Mouse (Mus musculus) heart, adult 2 months (tissue): ENCODE measurements around the gene Rbm14. TPM values are rescaled to one million over a fixed set of nuclear protein-coding genes. Genes with fewer than 3 reads are reported as not detected.

ENCODE experiments used
- DNase-seq, 2 experiments: peaks; one replicate each; pipeline ENCODE4 v3.0.0; 2021
- H3K27ac ChIP-seq: fragments of 200-600 bp; 2 replicates; pipeline ENCODE4 v1.8.1; 2022
- H3K27me3 ChIP-seq: fragments of 200-500 bp; 2 replicates; pipeline ENCODE4 v1.6.1; 2012; ENCODE audit warnings: mild to moderate bottlenecking, low read length, inconsistent platforms, mixed read lengths; ENCODE audit not compliant: control insufficient read depth, insufficient read depth
- H3K36me3 ChIP-seq: fragments of 200-500 bp; 2 replicates; pipeline ENCODE4 v1.6.1; 2012; ENCODE audit warnings: low read length, inconsistent platforms; ENCODE audit not compliant: control insufficient read depth, insufficient read depth
- H3K4me1 ChIP-seq: fragments of 200-500 bp; 2 replicates; pipeline ENCODE4 v1.6.1; 2011; ENCODE audit warnings: low read length; ENCODE audit not compliant: control insufficient read depth, insufficient read depth
- H3K4me3 ChIP-seq: fragments of 200-600 bp; 2 replicates; pipeline ENCODE4 v1.8.1; 2022
- H3K79me2 ChIP-seq: fragments of 200-500 bp; replicated peaks from 2 replicates; pipeline ENCODE4 v1.6.1; 2012; ENCODE audit warnings: mild to moderate bottlenecking, inconsistent platforms, low read length, moderate library complexity, mixed read lengths; ENCODE audit not compliant: control insufficient read depth, insufficient read depth
- H3K9ac ChIP-seq: fragments of 200-500 bp; 2 replicates; pipeline ENCODE4 v1.6.1; 2012; ENCODE audit warnings: low read depth, mild to moderate bottlenecking, control low read depth, inconsistent platforms, low read length, mixed read lengths
- CTCF ChIP-seq: fragments of 200-600 bp; IDR thresholded peaks from 2 replicates; pipeline ENCODE4 v1.8.1; 2022; ENCODE audit warnings: antibody characterized with exemption, mild to moderate bottlenecking, moderate library complexity
- EP300 ChIP-seq: fragments of 200-500 bp; IDR thresholded peaks from 2 replicates; pipeline ENCODE4 v1.6.1; 2011; ENCODE audit warnings: low read depth, low read length, control low read depth; ENCODE audit not compliant: insufficient read depth
- POLR2A ChIP-seq: fragments of 200-500 bp; IDR thresholded peaks from 2 replicates; pipeline ENCODE4 v1.6.1; 2011; ENCODE audit warnings: mild to moderate bottlenecking, low read depth, low read length, control low read depth; ENCODE audit not compliant: insufficient read depth
- WGBS: fragments of 180-500 bp; shearing (Covaris S2); methylation state at CpG from one replicate; pipeline ENCODE4 v1.1.7; 2018; 5-methylcytosine and 5-hydroxymethylcytosine counted together
- intact Hi-C: fragments of 180-260 bp; cut with DNase I; formaldehyde crosslinking; loops from one replicate; pipeline ENCODE4 v1.15.1; 2025
- polyA plus RNA-seq: library from polyadenylated mRNA; depleted of rRNA; stranded (reverse); fragments of >200 nt; gene quantifications from 2 replicates; pipeline ENCODE4 v1.2.3, GENCODE M21; 2012
- total RNA-seq, 2 experiments: library from RNA; stranded (reverse); gene quantifications; 2 replicates each; pipeline ENCODE4 v1.2.3; 2021

The Rbm14 gene
- total and polyA plus RNA-seq, 3 experiments, result 16.2 to 25.4 (median 19.5) TPM

GRCm38 (mm10) chr19:4850281-4850680 lies 38.8 kb upstream of the Rbm14 start:
- TF ChIP-seq EP300, result no peak
- no peak for TF ChIP-seq CTCF
- TF ChIP-seq POLR2A, result no peak
- no peak overlapping the region for H3K4me3 ChIP-seq
- H3K4me1 ChIP-seq, result peaks cover 4% of the 10 kb centered on the region; the same call in 1 of the 2 replicates
- no peak overlapping the region for H3K9ac ChIP-seq
- WGBS, result 32% methylated on average over 5 of the region's 5 CpGs
- no peaks in the 10 kb centered on the region for H3K79me2 ChIP-seq
- no peak for DNase-seq
- H3K27ac ChIP-seq, result no peak overlapping the region
- no peaks in the 10 kb centered on the region for H3K36me3 ChIP-seq
- H3K27me3 ChIP-seq, result no peaks in the 10 kb centered on the region
- intact Hi-C loops, result loop anchor here (10.0 kb wide), 1 partner anchor 225 kb away; the partner anchor contains the start of gene Rce1

- 56% methylated on average over 4 of the region's 4 CpGs for WGBS
- H3K27me3 ChIP-seq, result no peaks in the 10 kb centered on the region
- no peak overlapping the region for H3K9ac ChIP-seq
- intact Hi-C loops, result loop anchor here (10.0 kb wide), 1 partner anchor 225 kb away; the partner anchor contains the start of gene Rce1
- H3K36me3 ChIP-seq, result no peaks in the 10 kb centered on the region
- no peak overlapping the region for H3K27ac ChIP-seq
- DNase-seq, result no peak
- no peak overlapping the region for H3K4me3 ChIP-seq
- peaks cover 4% of the 10 kb centered on the region; the same call in 1 of the 2 replicates for H3K4me1 ChIP-seq
- TF ChIP-seq EP300 (no peak), CTCF (no peak), POLR2A (no peak)
- no peaks in the 10 kb centered on the region for H3K79me2 ChIP-seq
Observed at GRCm38 (mm10) chr19:4849800-4850199, 38.4 kb upstream of the Rbm14 start.

DNA sequence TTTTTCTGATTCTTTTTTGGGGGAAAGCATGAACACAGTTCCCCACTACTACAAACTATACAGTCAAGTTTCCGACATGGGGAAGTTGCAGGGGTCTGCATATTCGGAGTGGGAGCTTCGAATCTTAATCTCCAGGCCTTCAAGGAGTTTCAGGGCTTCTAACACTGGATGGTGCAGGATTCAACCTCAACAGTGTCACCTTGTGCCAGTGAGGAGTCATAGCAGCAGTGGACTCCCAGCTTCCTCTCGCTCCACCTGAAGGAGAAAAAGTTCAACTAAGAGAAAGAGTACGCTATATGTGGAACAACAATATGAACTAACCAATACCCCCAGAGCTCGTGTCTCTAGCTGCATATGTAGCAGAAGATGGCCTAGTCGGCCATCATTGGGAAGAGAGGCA lies 36.1 kb upstream of the Rbm14 start:
- H3K36me3 ChIP-seq, result no peaks in the 10 kb centered on the region
- peak; percentile 77 for TF ChIP-seq CTCF
- no peak for TF ChIP-seq POLR2A
- no peak for TF ChIP-seq EP300
- no peaks in the 10 kb centered on the region for H3K79me2 ChIP-seq
- H3K9ac ChIP-seq, result no peak overlapping the region
- H3K4me1 ChIP-seq, result no peaks in the 10 kb centered on the region
- intact Hi-C loops, result loop anchor here (1.0 kb wide), 1 partner anchor 92 kb away; no protein-coding TSS in a partner anchor
- H3K27ac ChIP-seq, result no peak overlapping the region
- H3K27me3 ChIP-seq, result no peaks in the 10 kb centered on the region
- 21% methylated on average over 7 of the region's 7 CpGs for WGBS
- no peak overlapping the region for H3K4me3 ChIP-seq
- no peak for DNase-seq

DNA sequence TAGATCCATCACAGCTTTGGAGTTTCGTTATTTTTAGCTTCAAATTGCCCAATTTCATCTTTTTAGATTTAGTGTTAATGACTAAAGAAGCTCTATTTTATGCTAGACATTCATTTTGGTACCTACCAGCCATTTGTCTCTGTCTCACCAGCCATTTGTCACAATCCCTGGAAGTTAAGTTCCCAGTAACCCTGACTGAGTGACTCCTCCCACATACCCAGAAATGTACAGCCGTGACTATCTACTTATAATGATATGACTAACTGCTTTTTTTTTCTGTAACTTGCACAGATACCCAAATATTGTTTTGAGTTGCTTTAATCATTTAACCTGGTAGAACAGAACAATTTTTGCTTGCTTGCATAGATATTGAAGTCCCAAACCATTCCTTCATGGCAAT lies 34.4 kb upstream of the Rbm14 start:
- Histone ChIP-seq H3K79me2 (no peaks in the 10 kb centered on the region), H3K27me3 (no peaks in the 10 kb centered on the region), H3K9ac (no peak overlapping the region), H3K27ac (no peak overlapping the region), H3K4me3 (no peak overlapping the region), H3K4me1 (no peaks in the 10 kb centered on the region), H3K36me3 (no peaks in the 10 kb centered on the region)
- TF ChIP-seq POLR2A (no peak), CTCF (no peak), EP300 (no peak)
- no peak for DNase-seq
- WGBS, result 58% methylated on average over 2 of the region's 2 CpGs
- intact Hi-C loops, result no loop called here

- WGBS, result 41% methylated on average over 2 of the region's 2 CpGs
- no peak overlapping the region for H3K27ac ChIP-seq
- intact Hi-C loops, result no loop called here
Observed at GRCm38 (mm10) chr19:4842611-4843010, 31.2 kb upstream of the Rbm14 start.

GRCm38 (mm10) chr19:4840848-4841247 lies 29.4 kb upstream of the Rbm14 start:
- TF ChIP-seq EP300, result no peak
- TF ChIP-seq POLR2A, result no peak
- TF ChIP-seq CTCF, result no peak
- Histone ChIP-seq H3K9ac (no peak overlapping the region), H3K4me3 (no peak overlapping the region), H3K27ac (no peak overlapping the region), H3K4me1 (peaks cover 3% of the 10 kb centered on the region), H3K79me2 (no peaks in the 10 kb centered on the region), H3K27me3 (no peaks in the 10 kb centered on the region), H3K36me3 (no peaks in the 10 kb centered on the region)
- intact Hi-C loops, result no loop called here
- DNase-seq, result no peak
- 74% methylated on average over 9 of the region's 9 CpGs for WGBS

More at GRCm38 (mm10) chr19:4842611-4843010, 31.2 kb upstream of the Rbm14 start:
- H3K36me3 ChIP-seq, result no peaks in the 10 kb centered on the region
- H3K27me3 ChIP-seq, result no peaks in the 10 kb centered on the region
- no peaks in the 10 kb centered on the region for H3K79me2 ChIP-seq
- H3K4me3 ChIP-seq, result no peak overlapping the region
- TF ChIP-seq EP300 (no peak), POLR2A (no peak), CTCF (no peak)
- no peak overlapping the region for H3K9ac ChIP-seq
- H3K4me1 ChIP-seq, result peaks cover 3% of the 10 kb centered on the region
- DNase-seq, result no peak
